Mouse (Mus musculus): Measurements from ENCODE around the gene Ociad1.

- TF ChIP-seq CTCF (IDR thresholded peaks at IDR 0.05; ENCODE audit: low read depth, low read length) (no peak), GATA1 (IDR thresholded peaks at IDR 0.05; ENCODE audit: borderline replicate concordance, low read length) (no peak), GATA2 (IDR thresholded peaks at IDR 0.05; ENCODE audit: borderline replicate concordance, low read depth, low read length) (no peak), POLR2AphosphoS5 (IDR thresholded peaks at IDR 0.05; ENCODE audit: insufficient replicate concordance, low read depth, low read length) (no peak)
These were observed 17.8 kb downstream of the Ociad1 start for GRCm38 (mm10) chr5:73310401-73310800.

All from G1E (cell line).